Mouse (Mus musculus): Measurements from ENCODE around the gene Lgsn. TPM values are rescaled to one million over a fixed set of nuclear protein-coding genes. Genes with fewer than 3 reads are reported as not detected.

Gene Lgsn
- polyA plus RNA-seq, 1 experiment from 2014 or later, result not detected

DNA sequence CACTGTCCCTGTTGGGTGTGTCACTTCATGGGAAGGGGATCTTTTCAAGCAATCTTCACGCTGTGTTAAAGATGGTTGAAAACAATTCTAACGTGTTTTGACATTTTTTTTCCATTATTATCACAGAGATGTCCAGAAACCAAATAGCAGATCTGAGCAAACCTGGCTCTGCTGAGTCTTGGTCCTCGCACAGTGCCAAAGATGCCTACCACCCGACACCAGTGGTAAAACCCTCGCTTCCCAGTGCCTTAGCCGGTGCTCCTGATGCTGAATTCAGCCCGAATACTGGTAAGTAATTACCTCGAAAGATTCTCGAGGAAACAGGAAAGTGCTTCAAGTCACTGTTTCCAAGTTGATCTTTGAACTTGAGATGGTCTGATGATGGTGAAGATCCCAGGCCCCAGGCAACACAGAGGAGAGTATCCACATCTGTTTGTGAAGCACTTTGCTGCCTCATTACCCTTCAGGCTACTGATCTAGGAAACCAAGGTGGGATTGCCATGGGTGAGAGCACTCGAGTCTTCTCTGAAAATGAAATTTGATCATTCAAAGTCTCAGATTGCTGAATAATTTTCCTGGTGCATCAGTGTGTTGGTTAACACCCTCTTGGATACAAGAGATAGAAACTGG is 14.2 kb downstream of the Lgsn start:
- 69% methylated on average over 10 of the region's 10 CpGs for WGBS
- Histone ChIP-seq H3K27ac (ENCODE audit: low read depth) (no peak overlapping the region), H3K4me2 (no peak overlapping the region), H3K27me3 (ENCODE audit: insufficient read depth, low read length) (no peaks in the 10 kb centered on the region), H3K4me1 (ENCODE audit: insufficient read depth) (no peaks in the 10 kb centered on the region), H3K36me3 (ENCODE audit: insufficient read depth) (no peaks in the 10 kb centered on the region), H3K4me3 (ENCODE audit: low read depth, low read length) (no peak overlapping the region), H3K9ac (no peak overlapping the region), H3K9me3 (ENCODE audit: low read depth, low read length) (no peaks in the 10 kb centered on the region)
- ATAC-seq (ENCODE audit: insufficient read depth), result no peak
- TF ChIP-seq CTCF (IDR thresholded peaks at IDR 0.05; ENCODE audit: low read depth), result no peak
- DNase-seq, result no peak

- no peak overlapping the region for H3K27ac ChIP-seq (ENCODE audit: low read depth)
- no peak overlapping the region for H3K4me3 ChIP-seq (ENCODE audit: low read depth, low read length)
- no peaks in the 10 kb centered on the region for H3K4me1 ChIP-seq (ENCODE audit: insufficient read depth)
- H3K9ac ChIP-seq, result no peak overlapping the region
- ATAC-seq (ENCODE audit: insufficient read depth) (no peak), DNase-seq (no peak)
- H3K36me3 ChIP-seq (ENCODE audit: insufficient read depth), result no peaks in the 10 kb centered on the region
- H3K9me3 ChIP-seq (ENCODE audit: low read depth, low read length), result no peaks in the 10 kb centered on the region
- no peak overlapping the region for H3K4me2 ChIP-seq
- H3K27me3 ChIP-seq (ENCODE audit: insufficient read depth, low read length), result no peaks in the 10 kb centered on the region
- no peak for TF ChIP-seq CTCF (IDR thresholded peaks at IDR 0.05; ENCODE audit: low read depth)
- WGBS, result 76% methylated on average over 1 of the region's 1 CpGs
These were observed 19.4 kb downstream of the Lgsn start for GRCm38 (mm10) chr1:31195633-31196032.

GRCm38 (mm10) chr1:31196959-31197358 is 20.8 kb downstream of the Lgsn start:
- H3K36me3 ChIP-seq (ENCODE audit: insufficient read depth), result no peaks in the 10 kb centered on the region

DNA sequence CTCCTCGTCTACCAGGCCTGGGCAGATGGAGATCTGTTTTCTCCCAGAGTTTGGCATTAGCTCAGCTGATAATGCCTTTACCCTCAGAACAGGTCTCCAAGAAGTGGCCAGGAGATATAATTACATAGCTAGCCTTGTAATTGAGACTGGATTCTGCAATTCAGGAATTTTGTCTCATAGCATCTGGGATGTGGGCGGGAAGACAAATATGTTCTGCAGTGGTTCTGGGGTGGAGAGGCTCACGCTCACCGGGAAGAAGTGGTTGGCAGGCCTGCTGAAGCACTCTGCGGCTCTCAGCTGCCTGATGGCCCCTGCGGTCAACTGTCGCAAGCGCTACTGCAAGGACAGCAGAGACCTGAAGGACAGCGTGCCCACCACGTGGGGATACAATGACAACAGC is 27.6 kb downstream of the Lgsn start:
- ATAC-seq (ENCODE audit: insufficient read depth), result no peak
- no peak overlapping the region for H3K27ac ChIP-seq (ENCODE audit: low read depth)
- no peaks in the 10 kb centered on the region for H3K36me3 ChIP-seq (ENCODE audit: insufficient read depth)
- TF ChIP-seq CTCF (IDR thresholded peaks at IDR 0.05; ENCODE audit: low read depth), result no peak
- H3K4me1 ChIP-seq (ENCODE audit: insufficient read depth), result no peaks in the 10 kb centered on the region
- DNase-seq, result no peak
- 79% methylated on average over 10 of the region's 10 CpGs for WGBS
- H3K4me3 ChIP-seq (ENCODE audit: low read depth, low read length), result no peak overlapping the region
- no peak overlapping the region for H3K4me2 ChIP-seq
- H3K9ac ChIP-seq, result no peak overlapping the region
- H3K9me3 ChIP-seq (ENCODE audit: low read depth, low read length), result no peaks in the 10 kb centered on the region
- no peaks in the 10 kb centered on the region for H3K27me3 ChIP-seq (ENCODE audit: insufficient read depth, low read length)

More at GRCm38 (mm10) chr1:31196959-31197358, 20.8 kb downstream of the Lgsn start:
- TF ChIP-seq CTCF (IDR thresholded peaks at IDR 0.05; ENCODE audit: low read depth), result no peak
- H3K9ac ChIP-seq, result no peak overlapping the region
- no peaks in the 10 kb centered on the region for H3K4me1 ChIP-seq (ENCODE audit: insufficient read depth)
- DNase-seq, result no peak
- WGBS, result 93% methylated on average over 3 of the region's 3 CpGs
- no peak overlapping the region for H3K4me2 ChIP-seq
- H3K9me3 ChIP-seq (ENCODE audit: low read depth, low read length), result no peaks in the 10 kb centered on the region
- no peak overlapping the region for H3K4me3 ChIP-seq (ENCODE audit: low read depth, low read length)
- ATAC-seq (ENCODE audit: insufficient read depth), result no peak
- no peak overlapping the region for H3K27ac ChIP-seq (ENCODE audit: low read depth)
- no peaks in the 10 kb centered on the region for H3K27me3 ChIP-seq (ENCODE audit: insufficient read depth, low read length)

- no peak overlapping the region for H3K27ac ChIP-seq (ENCODE audit: low read depth)
- H3K27me3 ChIP-seq (ENCODE audit: insufficient read depth, low read length), result no peaks in the 10 kb centered on the region
- H3K36me3 ChIP-seq (ENCODE audit: insufficient read depth), result no peaks in the 10 kb centered on the region
- H3K4me3 ChIP-seq (ENCODE audit: low read depth, low read length), result no peak overlapping the region
- TF ChIP-seq CTCF (IDR thresholded peaks at IDR 0.05; ENCODE audit: low read depth), result no peak
- no peak for DNase-seq
- 65% methylated on average over 7 of the region's 7 CpGs for WGBS
- H3K9me3 ChIP-seq (ENCODE audit: low read depth, low read length), result no peaks in the 10 kb centered on the region
- ATAC-seq (ENCODE audit: insufficient read depth), result no peak
- H3K4me1 ChIP-seq (ENCODE audit: insufficient read depth), result no peaks in the 10 kb centered on the region
- no peak overlapping the region for H3K9ac ChIP-seq
- H3K4me2 ChIP-seq, result no peak overlapping the region
These were observed 29.1 kb downstream of the Lgsn start for GRCm38 (mm10) chr1:31205346-31205745.

DNA sequence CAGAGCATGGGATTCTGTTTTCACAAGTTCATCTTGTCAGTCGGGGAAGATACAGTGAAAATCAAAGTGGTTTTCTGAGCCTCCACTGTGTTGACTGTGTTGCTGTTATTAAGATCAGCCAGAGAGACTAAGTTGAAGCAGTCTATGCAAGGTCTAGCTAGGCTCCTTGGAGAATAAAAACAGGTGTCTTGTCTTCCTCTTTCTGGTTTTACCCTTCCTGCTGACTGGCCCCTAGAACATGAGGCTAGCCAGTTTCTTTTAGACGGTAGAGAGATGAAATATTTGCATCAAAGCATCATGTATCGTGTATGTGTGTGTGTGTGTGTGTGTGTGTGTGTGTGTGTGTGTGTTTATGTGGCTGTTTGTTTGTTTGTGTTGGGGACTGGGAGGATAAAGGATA is 29.6 kb downstream of the Lgsn start:
- H3K4me2 ChIP-seq, result no peak overlapping the region
- 75% methylated on average over 3 of the region's 3 CpGs for WGBS
- H3K27ac ChIP-seq (ENCODE audit: low read depth), result no peak overlapping the region
- ATAC-seq (ENCODE audit: insufficient read depth), result no peak
- H3K4me1 ChIP-seq (ENCODE audit: insufficient read depth), result no peaks in the 10 kb centered on the region
- no peak overlapping the region for H3K9ac ChIP-seq
- DNase-seq, result no peak
- no peaks in the 10 kb centered on the region for H3K27me3 ChIP-seq (ENCODE audit: insufficient read depth, low read length)
- H3K36me3 ChIP-seq (ENCODE audit: insufficient read depth), result no peaks in the 10 kb centered on the region
- H3K4me3 ChIP-seq (ENCODE audit: low read depth, low read length), result no peak overlapping the region
- no peaks in the 10 kb centered on the region for H3K9me3 ChIP-seq (ENCODE audit: low read depth, low read length)
- no peak for TF ChIP-seq CTCF (IDR thresholded peaks at IDR 0.05; ENCODE audit: low read depth)

DNA sequence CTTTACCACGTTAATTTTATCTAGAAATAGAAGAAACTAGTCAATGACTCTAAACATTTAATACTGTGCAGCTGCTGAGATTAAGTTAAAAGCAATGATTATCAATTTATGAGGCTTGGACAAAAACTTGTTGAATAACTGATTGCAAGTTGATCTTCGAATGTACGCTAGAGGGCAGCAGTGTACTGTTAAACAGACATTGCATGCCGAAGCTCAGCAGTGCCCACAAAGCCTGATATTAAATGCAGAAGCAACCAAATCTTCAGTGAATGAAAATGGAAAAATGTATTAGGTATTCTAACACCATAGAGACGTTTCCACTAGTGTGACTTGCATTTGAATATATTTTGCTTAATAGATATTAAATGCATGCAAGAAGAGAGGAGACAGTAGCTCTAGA is 33.9 kb downstream of the Lgsn start:
- WGBS, result under 1% methylated on average over 5 of the region's 5 CpGs

More for the DNA sequence above, 33.9 kb downstream of the Lgsn start:
- H3K4me2 ChIP-seq, result no peak overlapping the region
- no peaks in the 10 kb centered on the region for H3K9me3 ChIP-seq (ENCODE audit: low read depth, low read length)
- H3K36me3 ChIP-seq (ENCODE audit: insufficient read depth), result no peaks in the 10 kb centered on the region
- ATAC-seq (ENCODE audit: insufficient read depth) (no peak), DNase-seq (peak; percentile 92)
- no peak overlapping the region for H3K4me3 ChIP-seq (ENCODE audit: low read depth, low read length)
- TF ChIP-seq CTCF (IDR thresholded peaks at IDR 0.05; ENCODE audit: low read depth), result peak; percentile 79
- H3K4me1 ChIP-seq (ENCODE audit: insufficient read depth), result no peaks in the 10 kb centered on the region
- H3K27ac ChIP-seq (ENCODE audit: low read depth), result no peak overlapping the region
- no peak overlapping the region for H3K9ac ChIP-seq
- no peaks in the 10 kb centered on the region for H3K27me3 ChIP-seq (ENCODE audit: insufficient read depth, low read length)

Data from lung, embryonic 14.5 days (tissue).